Mouse (Mus musculus): ENCODE measurements around the gene Psma3.

- TF ChIP-seq CEBPB (IDR thresholded peaks at IDR 0.05; ENCODE audit: insufficient read depth, poor library complexity, severe bottlenecking) (no peak), POLR2A (IDR thresholded peaks at IDR 0.05; ENCODE audit: insufficient read length, low read depth) (no peak), USF1 (IDR thresholded peaks at IDR 0.05; ENCODE audit: low read depth) (no peak), REST (IDR thresholded peaks at IDR 0.05; ENCODE audit: insufficient read depth, insufficient read length) (no peak), MYOD1 (IDR thresholded peaks at IDR 0.05; ENCODE audit: control insufficient read depth in 1 of 3, insufficient read length in 2 of 3, low read depth in 2 of 3) (no peak), MYOG (IDR thresholded peaks at IDR 0.05; ENCODE audit: control insufficient read depth in 1 of 3, insufficient read depth in 1 of 3, insufficient read length in 2 of 3, low read depth in 2 of 3) (no peak), MAX (IDR thresholded peaks at IDR 0.05; ENCODE audit: low read depth) (no peak), POLR2AphosphoS2 (IDR thresholded peaks at IDR 0.05; ENCODE audit: insufficient read length, low read depth) (no peak), TCF12 (IDR thresholded peaks at IDR 0.05; ENCODE audit: insufficient read depth, poor library complexity, severe bottlenecking) (no peak), E2F4 (IDR thresholded peaks at IDR 0.05; ENCODE audit: insufficient read depth) (no peak), TCF3 (IDR thresholded peaks at IDR 0.05; ENCODE audit: insufficient read length, low read depth) (no peak), SRF (IDR thresholded peaks at IDR 0.05; ENCODE audit: control insufficient read depth, insufficient read length, low read depth) (no peak)
Measured at GRCm38 (mm10) chr12:70975891-70976290, 1.5 kb downstream of the Psma3 start.

Data from myocyte (in vitro differentiated cells).